Mouse (Mus musculus): ENCODE data around the gene Nlrp3. TPM values are rescaled to one million over a fixed set of nuclear protein-coding genes. Genes with fewer than 3 reads are reported as not detected.

The Nlrp3 gene
- 0.24 and 0.33 TPM in 2 replicates for polyA plus RNA-seq (2012; rRNA removed)

- TF ChIP-seq POLR2A (IDR thresholded peaks at IDR 0.05; ENCODE audit: borderline replicate concordance, extremely low read depth, insufficient read depth, insufficient read length, poor library complexity, severe bottlenecking), result no peak
- no peak for TF ChIP-seq CTCF (IDR thresholded peaks at IDR 0.05; ENCODE audit: borderline replicate concordance, extremely low read depth, insufficient read depth, insufficient read length)
- no peak for DNase-seq (ENCODE audit: low read depth)
Measured at GRCm38 (mm10) chr11:59541324-59541723, at the start of gene Nlrp3. Gene Nlrp3 (plus strand): TSS chr11:59541568.

GRCm38 (mm10) chr11:59496672-59497310 is 44.6 kb upstream of the Nlrp3 start:
- no peak for DNase-seq (ENCODE audit: low read depth)
- TF ChIP-seq CTCF (IDR thresholded peaks at IDR 0.05; ENCODE audit: borderline replicate concordance, extremely low read depth, insufficient read depth, insufficient read length), result no peak
- TF ChIP-seq POLR2A (IDR thresholded peaks at IDR 0.05; ENCODE audit: borderline replicate concordance, extremely low read depth, insufficient read depth, insufficient read length, poor library complexity, severe bottlenecking), result no peak

- TF ChIP-seq CTCF (IDR thresholded peaks at IDR 0.05; ENCODE audit: borderline replicate concordance, extremely low read depth, insufficient read depth, insufficient read length), result no peak
- no peak for TF ChIP-seq POLR2A (IDR thresholded peaks at IDR 0.05; ENCODE audit: borderline replicate concordance, extremely low read depth, insufficient read depth, insufficient read length, poor library complexity, severe bottlenecking)
- DNase-seq (ENCODE audit: low read depth), result no peak
Measured at GRCm38 (mm10) chr11:59497747-59498146, 43.6 kb upstream of the Nlrp3 start.

GRCm38 (mm10) chr11:59501978-59502700 is 39.2 kb upstream of the Nlrp3 start:
- TF ChIP-seq POLR2A (IDR thresholded peaks at IDR 0.05; ENCODE audit: borderline replicate concordance, extremely low read depth, insufficient read depth, insufficient read length, poor library complexity, severe bottlenecking), result no peak
- TF ChIP-seq CTCF (IDR thresholded peaks at IDR 0.05; ENCODE audit: borderline replicate concordance, extremely low read depth, insufficient read depth, insufficient read length), result no peak
- no peak for DNase-seq (ENCODE audit: low read depth)

- peak; percentile 87 for DNase-seq (ENCODE audit: low read depth)
- TF ChIP-seq CTCF (IDR thresholded peaks at IDR 0.05; ENCODE audit: borderline replicate concordance, extremely low read depth, insufficient read depth, insufficient read length) (no peak), POLR2A (IDR thresholded peaks at IDR 0.05; ENCODE audit: borderline replicate concordance, extremely low read depth, insufficient read depth, insufficient read length, poor library complexity, severe bottlenecking) (no peak)
Measured at GRCm38 (mm10) chr11:59505351-59505838, 36.0 kb upstream of the Nlrp3 start.

- peak; percentile 95 for DNase-seq (ENCODE audit: low read depth)
- TF ChIP-seq POLR2A (IDR thresholded peaks at IDR 0.05; ENCODE audit: borderline replicate concordance, extremely low read depth, insufficient read depth, insufficient read length, poor library complexity, severe bottlenecking), result peak; percentile 47
- no peak for TF ChIP-seq CTCF (IDR thresholded peaks at IDR 0.05; ENCODE audit: borderline replicate concordance, extremely low read depth, insufficient read depth, insufficient read length)
Measured at GRCm38 (mm10) chr11:59505839-59506712, 35.3 kb upstream of the Nlrp3 start.

GRCm38 (mm10) chr11:59506713-59507074 is 34.7 kb upstream of the Nlrp3 start:
- no peak for DNase-seq (ENCODE audit: low read depth)
- TF ChIP-seq POLR2A (IDR thresholded peaks at IDR 0.05; ENCODE audit: borderline replicate concordance, extremely low read depth, insufficient read depth, insufficient read length, poor library complexity, severe bottlenecking), result no peak
- TF ChIP-seq CTCF (IDR thresholded peaks at IDR 0.05; ENCODE audit: borderline replicate concordance, extremely low read depth, insufficient read depth, insufficient read length), result no peak

GRCm38 (mm10) chr11:59511558-59511957 is 29.8 kb upstream of the Nlrp3 start:
- no peak for TF ChIP-seq POLR2A (IDR thresholded peaks at IDR 0.05; ENCODE audit: borderline replicate concordance, extremely low read depth, insufficient read depth, insufficient read length, poor library complexity, severe bottlenecking)
- TF ChIP-seq CTCF (IDR thresholded peaks at IDR 0.05; ENCODE audit: borderline replicate concordance, extremely low read depth, insufficient read depth, insufficient read length), result no peak
- DNase-seq (ENCODE audit: low read depth), result no peak

GRCm38 (mm10) chr11:59512733-59513132 is 28.6 kb upstream of the Nlrp3 start:
- DNase-seq (ENCODE audit: low read depth), result no peak
- TF ChIP-seq CTCF (IDR thresholded peaks at IDR 0.05; ENCODE audit: borderline replicate concordance, extremely low read depth, insufficient read depth, insufficient read length) (no peak), POLR2A (IDR thresholded peaks at IDR 0.05; ENCODE audit: borderline replicate concordance, extremely low read depth, insufficient read depth, insufficient read length, poor library complexity, severe bottlenecking) (no peak)

- TF ChIP-seq CTCF (IDR thresholded peaks at IDR 0.05; ENCODE audit: borderline replicate concordance, extremely low read depth, insufficient read depth, insufficient read length) (no peak), POLR2A (IDR thresholded peaks at IDR 0.05; ENCODE audit: borderline replicate concordance, extremely low read depth, insufficient read depth, insufficient read length, poor library complexity, severe bottlenecking) (no peak)
Measured at GRCm38 (mm10) chr11:59513556-59513955, 27.8 kb upstream of the Nlrp3 start.

GRCm38 (mm10) chr11:59514381-59514780 is 27.0 kb upstream of the Nlrp3 start:
- no peak for TF ChIP-seq POLR2A (IDR thresholded peaks at IDR 0.05; ENCODE audit: borderline replicate concordance, extremely low read depth, insufficient read depth, insufficient read length, poor library complexity, severe bottlenecking)
- TF ChIP-seq CTCF (IDR thresholded peaks at IDR 0.05; ENCODE audit: borderline replicate concordance, extremely low read depth, insufficient read depth, insufficient read length), result no peak
- no peak for DNase-seq (ENCODE audit: low read depth)

More at GRCm38 (mm10) chr11:59513556-59513955, 27.8 kb upstream of the Nlrp3 start:
- DNase-seq (ENCODE audit: low read depth), result no peak

Measured in brain, embryonic 14.5 days (tissue).